In the genomic region with DNA sequence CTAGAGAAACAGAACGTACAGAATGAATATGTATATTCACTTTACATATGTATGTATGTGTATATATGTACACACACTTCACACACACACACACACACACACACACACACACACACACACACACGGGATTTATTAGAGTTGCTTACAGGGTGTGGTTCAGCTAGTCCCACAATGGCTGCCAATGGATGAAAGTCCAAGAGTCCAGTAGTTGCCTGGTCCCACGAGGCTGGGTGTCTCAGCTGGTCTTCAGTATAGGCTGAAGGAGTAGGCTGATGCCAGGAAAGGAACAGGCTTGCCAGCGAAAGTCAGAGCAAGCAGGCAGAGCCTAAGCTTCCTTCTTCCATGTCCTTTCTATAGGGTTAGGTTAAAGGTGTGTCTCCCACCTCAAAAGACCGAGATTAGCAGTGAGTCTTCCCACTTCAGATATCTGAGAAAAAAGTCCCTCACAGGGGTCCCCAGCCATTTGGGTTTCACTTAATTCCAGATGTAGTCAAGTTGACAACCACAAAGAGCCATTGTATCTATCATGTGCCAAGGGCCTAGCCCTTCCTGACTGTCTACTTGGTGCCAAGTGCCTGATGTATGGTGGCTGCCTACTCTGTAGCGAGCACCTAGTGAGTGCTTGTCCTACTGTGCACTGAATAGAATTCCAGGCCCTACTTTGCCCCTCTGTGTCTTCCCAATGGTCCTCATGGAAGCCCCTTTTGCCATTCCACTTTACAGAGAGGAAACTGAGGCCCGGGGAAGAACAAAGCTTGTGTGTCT, we compare ENCODE assay signal across 15 mouse cellular contexts.
"Had no signal": no experiment of that assay in that cellular context is flagged by ENCODE, and none has a peak within 500 bp of the region (broad histone marks: within the 10 kb centered on the region; RNA-seq: fewer than 3 reads in every experiment).

No protein-coding gene starts in this region.

- H3K4me1 ChIP-seq: limb, embryonic 12.5 days; lung, embryonic 15.5 days; midbrain, embryonic 12.5 days; neural tube, embryonic 13.5 days had no signal

- H3K27me3 ChIP-seq: limb, embryonic 12.5 days; liver, embryonic 13.5 days; lung, embryonic 15.5 days; midbrain, embryonic 12.5 days; neural tube, embryonic 13.5 days had no signal

- H3K9ac ChIP-seq: limb, embryonic 12.5 days; liver, embryonic 13.5 days; liver, postnatal 0 days; lung, embryonic 15.5 days; midbrain, embryonic 12.5 days; neural tube, embryonic 13.5 days had no signal

- DNase-seq: kidney, adult 8-10 months; kidney, postnatal 14 days; liver; liver, embryonic 13.5 days; liver, postnatal 0 days; lung, postnatal 14 days; right cerebral cortex, postnatal 14 days; thymus, adult 2 months; thymus, postnatal 25 days had no signal

- H3K4me3 ChIP-seq: layer of hippocampus, adult 2 months; limb, embryonic 12.5 days; liver, embryonic 13.5 days; lung, embryonic 15.5 days; midbrain, embryonic 12.5 days; neural tube, embryonic 13.5 days had no signal

- H3K4me2 ChIP-seq: limb, embryonic 12.5 days; liver, embryonic 13.5 days; lung, embryonic 15.5 days; midbrain, embryonic 12.5 days; neural tube, embryonic 13.5 days had no signal

- H3K9me3 ChIP-seq: liver, embryonic 13.5 days; lung, embryonic 15.5 days; neural tube, embryonic 13.5 days had no signal

- H3K27ac ChIP-seq: layer of hippocampus, adult 2 months; limb, embryonic 12.5 days; liver, embryonic 13.5 days; lung, embryonic 15.5 days; midbrain, embryonic 12.5 days; neural tube, embryonic 13.5 days had no signal

- H3K36me3 ChIP-seq: limb, embryonic 12.5 days; liver, embryonic 13.5 days; lung, embryonic 15.5 days; midbrain, embryonic 12.5 days; neural tube, embryonic 13.5 days had no signal

- ATAC-seq: liver, postnatal 0 days; midbrain, embryonic 16.5 days had no signal
